Mouse (Mus musculus) inflammation-experienced regulatory T-cells (primary cell): ENCODE results near the gene Popdc2. TPM values are rescaled to one million over a fixed set of nuclear protein-coding genes. Genes with fewer than 3 reads are reported as not detected.

Source experiments
- polyA plus RNA-seq, 2 experiments: library from polyadenylated mRNA; unstranded; fragments of 100-300 nt; shearing (Covaris generic); gene quantifications; one replicate each; pipeline ENCODE4 v1.2.1; 2017

The Popdc2 gene
- 1 to 10 TPM; 2.2 TPM for polyA plus RNA-seq

GRCm38 (mm10) chr16:38361933-38362332 is at the start of gene Popdc2:
TSS of gene Popdc2 (plus strand) at chr16:38362209.

DNA sequence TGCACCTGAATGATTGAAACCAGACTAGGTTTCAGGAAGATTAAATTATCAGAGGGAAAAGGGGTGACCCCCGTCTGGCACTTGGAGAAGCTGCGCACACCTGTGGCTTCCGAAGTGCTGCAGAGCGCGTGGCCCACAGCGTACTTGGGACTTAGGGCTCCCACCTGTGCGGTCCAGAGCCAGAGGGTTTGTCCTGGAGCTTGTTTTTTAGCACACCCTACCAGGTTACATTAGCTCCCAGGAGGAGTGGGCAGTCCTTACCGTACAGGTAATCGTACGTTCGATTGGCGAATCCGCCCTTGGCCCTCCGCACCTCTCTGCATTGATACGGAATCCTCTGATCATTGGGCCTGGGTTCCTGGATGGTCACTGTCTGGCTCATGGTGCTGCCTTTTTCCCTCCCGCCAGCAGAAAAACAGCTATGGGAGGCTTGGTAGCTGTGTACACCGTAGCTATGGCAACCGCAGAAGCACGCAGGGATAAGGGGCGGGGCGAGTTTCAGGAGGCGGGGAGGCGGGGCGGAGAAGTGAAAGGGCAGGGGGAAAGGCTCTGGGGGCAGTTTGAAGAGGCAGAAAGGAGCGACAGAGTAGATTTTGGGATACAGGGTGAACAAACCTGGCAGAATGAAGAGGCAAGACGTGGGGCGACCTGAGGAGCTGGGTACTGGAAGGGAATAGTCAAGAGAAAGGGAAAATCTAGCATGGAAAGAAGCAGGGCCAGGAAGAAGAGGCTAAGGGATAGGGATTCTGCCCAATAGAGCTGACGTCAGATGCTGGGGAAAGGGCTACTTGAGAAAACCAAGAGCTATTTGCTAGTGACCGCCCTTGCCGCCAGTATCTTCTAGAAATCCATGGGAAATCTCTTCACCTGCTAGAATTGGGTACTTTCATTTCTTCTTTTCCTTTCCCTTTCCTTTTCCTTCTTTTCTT is 20.3 kb upstream of the Popdc2 start, which contains the start of gene Maats1:
Maats1 (minus strand) TSS at position 748 of the 929 bp plus-strand sequence.

GRCm38 (mm10) chr16:38346529-38347325 is 15.3 kb upstream of the Popdc2 start, which contains the start of the genes Cox17 and Gm21987:
TSS of gene Cox17 (plus strand) at chr16:38346991.
TSS of gene Gm21987 (plus strand) at chr16:38347040.

Other genes with a start within 250 kb of the Popdc2 start
- gene Nr1i2, start 67.4 kb upstream of the Popdc2 start, polyA plus RNA-seq = not detected
- gene Maats1, start 20.1 kb upstream of the Popdc2 start, polyA plus RNA-seq = 1 to 10 TPM in 1 of 2 experiments, under 1 TPM in 1; 0.11 to 1.9 TPM
- gene Cox17, start 15.2 kb upstream of the Popdc2 start, polyA plus RNA-seq = 100 to 1,000 TPM; 142 to 157 TPM
- gene Gm21987, start 15.2 kb upstream of the Popdc2 start, polyA plus RNA-seq = 1 to 10 TPM in 1 of 2 experiments, not detected in 1; 3.2 TPM
- gene Pla1a, start 70.9 kb downstream of the Popdc2 start, polyA plus RNA-seq = under 1 TPM; 0.13 to 0.56 TPM
- 100 to 1,000 TPM in 1 of 2 experiments, 10 to 100 TPM in 1; 94.3 to 102 TPM for gene Adprh, start 90.5 kb downstream of the Popdc2 start, polyA plus RNA-seq
- gene Cd80, start 93.4 kb downstream of the Popdc2 start, polyA plus RNA-seq = 1 to 10 TPM in 1 of 2 experiments, under 1 TPM in 1; 0.78 to 5.0 TPM
- gene Timmdc1, start 160.5 kb downstream of the Popdc2 start, polyA plus RNA-seq = 1 to 10 TPM; 5.4 to 6.7 TPM
- 10 to 100 TPM; 47.9 to 64.8 TPM for gene Poglut1, start 188.0 kb downstream of the Popdc2 start, polyA plus RNA-seq
- 10 to 100 TPM; 42.0 to 45.0 TPM for gene Tmem39a, start 196.5 kb downstream of the Popdc2 start, polyA plus RNA-seq